Mouse (Mus musculus) intestine, embryonic 14.5 days (tissue): ENCODE measurements around the gene Fam219b. TPM values are rescaled to one million over a fixed set of nuclear protein-coding genes. Genes with fewer than 3 reads are reported as not detected.

ENCODE experiments used
- ATAC-seq: fragments of 200-750 bp; cut with Nextera tagmentation; replicated peaks from 2 replicates; pipeline ENCODE4 v1.8.0; 2017; ENCODE audit warnings: low read depth, moderate number of reproducible peaks, moderate TSS enrichment, moderate library complexity; ENCODE audit not compliant: low FRiP score, low TSS enrichment
- DNase-seq: peaks from one replicate; pipeline ENCODE4 v3.0.0-alpha.2; 2018; ENCODE audit warnings: low spot score
- H3K27ac ChIP-seq: fragments of 300-500 bp; sonication (generic); 2 replicates; pipeline ENCODE4 v1.5.1; 2014; ENCODE audit warnings: low read depth, mild to moderate bottlenecking, control low read depth
- H3K27me3 ChIP-seq: fragments of 300-500 bp; sonication (generic); replicated peaks from 2 replicates; pipeline ENCODE4 v1.6.1; 2014; ENCODE audit warnings: low read length, control low read depth; ENCODE audit not compliant: control insufficient read depth, insufficient read depth
- H3K36me3 ChIP-seq: fragments of 300-500 bp; sonication (generic); 2 replicates; pipeline ENCODE4 v1.6.1; 2014; ENCODE audit warnings: low read length, control low read depth; ENCODE audit not compliant: control insufficient read depth, insufficient read depth
- H3K4me1 ChIP-seq: fragments of 300-500 bp; sonication (generic); replicated peaks from 2 replicates; pipeline ENCODE4 v1.6.1; 2014; ENCODE audit warnings: low read length, control low read depth, mixed read lengths; ENCODE audit not compliant: control insufficient read depth, insufficient read depth
- H3K4me2 ChIP-seq: fragments of 300-500 bp; sonication (generic); 2 replicates; pipeline ENCODE4 v1.6.1; 2014; ENCODE audit warnings: low read length
- H3K4me3 ChIP-seq: fragments of 300-500 bp; sonication (generic); 2 replicates; pipeline ENCODE4 v1.5.1; 2014; ENCODE audit warnings: low read depth, low read length, control low read depth, mixed read lengths
- H3K9ac ChIP-seq: fragments of 300-500 bp; sonication (generic); 2 replicates; pipeline ENCODE4 v1.6.1; 2014; ENCODE audit warnings: mild to moderate bottlenecking, low read length
- H3K9me3 ChIP-seq: fragments of 300-500 bp; sonication (generic); 2 replicates; pipeline ENCODE4 v1.6.1; 2016; ENCODE audit warnings: low read length, control low read depth; ENCODE audit not compliant: control insufficient read depth
- WGBS: fragments of 180-500 bp; shearing (Covaris S2); extraction: QIAGEN DNeasy Blood & Tissue Kit; methylation state at CpG from one replicate; pipeline ENCODE4 v1.1.7; 2014; 5-methylcytosine and 5-hydroxymethylcytosine counted together
- polyA plus RNA-seq: library from polyadenylated mRNA; unstranded; fragments of >200 nt; fragmentation: Nextera tagmentation; extraction: Ambion mirVana; gene quantifications from 2 replicates; pipeline ENCODE4 v1.2.1, GENCODE M21; 2014

The Fam219b gene
- polyA plus RNA-seq, 1 experiment from 2014 or later = 18.9 TPM

DNA sequence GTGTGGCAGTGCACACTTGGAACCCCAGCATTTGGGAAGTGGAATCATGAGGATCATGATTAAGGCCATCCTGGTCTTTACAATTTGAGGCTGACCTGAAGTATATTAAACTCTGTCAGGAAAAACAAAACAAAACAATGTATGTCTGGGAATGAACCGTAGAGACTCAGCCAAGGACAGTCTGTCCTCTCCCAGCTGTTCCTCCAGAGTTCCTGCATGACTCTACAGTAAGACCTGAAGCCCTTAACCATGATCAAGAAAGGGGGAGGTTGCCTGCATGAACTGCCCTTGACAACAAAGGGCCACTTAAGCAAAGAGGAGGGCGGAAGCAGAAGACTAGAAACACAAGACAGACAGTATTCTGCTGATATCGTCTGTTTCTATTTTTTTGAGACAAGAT, 38.2 kb downstream of the Fam219b start:
- Histone ChIP-seq H3K27me3 (no peaks in the 10 kb centered on the region), H3K4me2 (no peak overlapping the region), H3K9ac (no peak overlapping the region), H3K4me1 (no peaks in the 10 kb centered on the region), H3K4me3 (no peak overlapping the region), H3K9me3 (no peaks in the 10 kb centered on the region), H3K36me3 (peaks cover 51% of the 10 kb centered on the region), H3K27ac (no peak overlapping the region)
- ATAC-seq = no peak
- WGBS = 71% methylated on average over 3 of the region's 3 CpGs
- DNase-seq = no peak

DNA sequence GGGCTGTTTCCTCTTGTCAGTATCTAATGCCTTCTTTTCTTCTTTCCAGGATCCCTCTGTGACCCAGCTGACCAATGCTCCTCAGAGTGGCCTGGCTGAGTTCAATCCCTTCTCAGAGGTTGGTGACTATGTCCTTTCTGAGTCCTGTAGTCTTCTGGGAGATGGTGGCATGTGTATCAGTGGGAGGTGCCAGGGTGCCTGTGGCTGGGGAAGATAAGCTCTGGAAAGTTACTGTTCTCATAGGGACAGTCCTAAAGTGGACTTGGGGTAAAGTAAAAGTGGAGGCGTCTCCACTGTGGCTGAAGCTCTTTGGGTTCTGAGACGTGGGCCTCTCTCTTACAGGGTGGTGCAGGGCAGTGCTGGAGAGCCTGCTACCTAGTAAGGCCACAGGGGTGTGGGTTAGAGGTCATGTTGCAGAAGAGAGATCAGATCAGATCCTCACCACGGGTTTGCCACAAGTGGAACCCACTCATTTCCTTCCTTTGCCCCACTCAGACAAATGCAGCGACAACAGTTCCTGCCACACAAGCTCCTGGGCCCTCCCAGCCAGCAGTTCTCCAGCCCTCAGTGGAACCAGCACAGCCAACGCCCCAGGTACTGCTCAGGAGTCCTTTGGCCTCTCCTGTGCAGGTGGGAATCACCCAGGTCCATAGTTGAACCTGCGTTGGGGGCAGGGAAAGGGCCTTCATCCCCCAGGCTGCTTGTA, 40.0 kb downstream of the Fam219b start:
- 83% methylated on average over 6 of the region's 6 CpGs for WGBS
- no peaks in the 10 kb centered on the region for H3K9me3 ChIP-seq
- no peak overlapping the region for H3K4me2 ChIP-seq
- H3K9ac ChIP-seq = no peak overlapping the region
- no peak overlapping the region for H3K27ac ChIP-seq
- DNase-seq = no peak
- peaks cover 56% of the 10 kb centered on the region for H3K36me3 ChIP-seq
- H3K4me3 ChIP-seq = no peak overlapping the region
- no peaks in the 10 kb centered on the region for H3K4me1 ChIP-seq
- H3K27me3 ChIP-seq = no peaks in the 10 kb centered on the region
- no peak for ATAC-seq

GRCm38 (mm10) chr9:57584991-57585390, 47.7 kb downstream of the Fam219b start:
- ATAC-seq (no peak), DNase-seq (no peak)
- 91% methylated on average over 3 of the region's 3 CpGs for WGBS
- Histone ChIP-seq H3K4me3 (no peak overlapping the region), H3K36me3 (peaks cover 72% of the 10 kb centered on the region), H3K9me3 (no peaks in the 10 kb centered on the region), H3K4me2 (no peak overlapping the region), H3K27ac (no peak overlapping the region), H3K27me3 (no peaks in the 10 kb centered on the region), H3K4me1 (no peaks in the 10 kb centered on the region; the same call in 1 of the 2 replicates), H3K9ac (no peak overlapping the region)

GRCm38 (mm10) chr9:57589224-57590126, 52.1 kb downstream of the Fam219b start, which contains the start of gene Ulk3:
Ulk3 (plus strand) TSS chr9:57589452.
- DNase-seq = peak; percentile 88
- WGBS = under 1% methylated on average over 58 of the region's 58 CpGs
- H3K36me3 ChIP-seq = peaks cover 49% of the 10 kb centered on the region

DNA sequence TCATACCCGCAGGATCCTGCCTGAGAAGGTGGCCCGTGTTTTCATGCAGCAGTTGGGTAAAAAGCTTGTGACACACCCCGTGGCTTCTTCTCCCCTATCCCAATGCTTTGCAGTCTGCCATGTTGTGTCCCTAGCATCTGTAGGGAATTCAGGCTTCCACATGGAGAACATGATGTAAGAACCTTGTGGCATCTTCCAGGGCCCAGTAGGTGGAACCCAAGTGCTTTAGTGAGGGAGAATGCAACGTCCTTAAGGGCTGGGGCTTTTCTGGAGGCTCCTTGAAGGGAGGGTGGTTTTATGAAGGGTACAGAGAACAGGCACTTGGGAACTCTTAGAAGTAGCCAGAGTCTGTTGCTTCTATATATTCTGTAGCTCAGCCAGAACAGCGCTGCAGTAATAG, 53.4 kb downstream of the Fam219b start:
- peaks cover 51% of the 10 kb centered on the region for H3K36me3 ChIP-seq
- ATAC-seq (no peak), DNase-seq (no peak)
- H3K27me3 ChIP-seq = no peaks in the 10 kb centered on the region
- H3K4me1 ChIP-seq = no peaks in the 10 kb centered on the region; the same call in 1 of the 2 replicates
- no peak overlapping the region for H3K4me2 ChIP-seq
- H3K4me3 ChIP-seq = no peak overlapping the region
- no peaks in the 10 kb centered on the region for H3K9me3 ChIP-seq
- no peak overlapping the region for H3K27ac ChIP-seq
- no peak overlapping the region for H3K9ac ChIP-seq
- 29% methylated on average over 5 of the region's 5 CpGs for WGBS

More at GRCm38 (mm10) chr9:57589224-57590126, 52.1 kb downstream of the Fam219b start, which contains the start of gene Ulk3:
- no peaks in the 10 kb centered on the region for H3K27me3 ChIP-seq
- H3K9me3 ChIP-seq = no peaks in the 10 kb centered on the region
- ATAC-seq = peak; percentile 86
- H3K9ac ChIP-seq = peak within 1 kb of the TSS; percentile 67
- no peaks in the 10 kb centered on the region; the same call in 1 of the 2 replicates for H3K4me1 ChIP-seq
- H3K4me3 ChIP-seq = peak within 1 kb of the TSS; percentile 81
- peak within 1 kb of the TSS; percentile 86 for H3K4me2 ChIP-seq
- peak within 1 kb of the TSS; percentile 76 for H3K27ac ChIP-seq

Other genes with a start within 250 kb of the Fam219b start
- gene Ppcdc, start 97.4 kb upstream of the Fam219b start, polyA plus RNA-seq = 27.5 and 29.2 TPM in 2 replicates
- gene Scamp5, start 69.5 kb upstream of the Fam219b start, polyA plus RNA-seq = 13.1 and 13.7 TPM in 2 replicates
- 8.6 and 10.7 TPM in 2 replicates for gene Rpp25, start 33.5 kb upstream of the Fam219b start, polyA plus RNA-seq
- gene Cox5a, start 16.3 kb upstream of the Fam219b start, polyA plus RNA-seq = 622 and 687 TPM in 2 replicates
- gene Mpi, start 15.2 kb downstream of the Fam219b start, polyA plus RNA-seq = 40.4 and 42.7 TPM in 2 replicates
- gene Scamp2, start 23.4 kb downstream of the Fam219b start, polyA plus RNA-seq = 75.5 and 80.2 TPM in 2 replicates
- 14.2 and 14.3 TPM in 2 replicates for gene Ulk3, start 51.9 kb downstream of the Fam219b start, polyA plus RNA-seq
- not detected in 2 replicates for gene Cplx3, start 68.8 kb downstream of the Fam219b start, polyA plus RNA-seq
- gene Lman1l, start 83.2 kb downstream of the Fam219b start, polyA plus RNA-seq = not detected in 2 replicates
- gene Csk, start 116.1 kb downstream of the Fam219b start, polyA plus RNA-seq = 28.0 and 31.4 TPM in 2 replicates
- gene Cyp1a2, start 146.2 kb downstream of the Fam219b start, polyA plus RNA-seq = not detected in 2 replicates
- gene Cyp1a1, start 150.4 kb downstream of the Fam219b start, polyA plus RNA-seq = not detected in 2 replicates
- 25.1 and 25.7 TPM in 2 replicates for gene Edc3, start 171.0 kb downstream of the Fam219b start, polyA plus RNA-seq
- 64.2 and 69.6 TPM in 2 replicates for gene Clk3, start 228.3 kb downstream of the Fam219b start, polyA plus RNA-seq